Mouse (Mus musculus): ENCODE data around the gene Naa50.

The Naa50 gene

DNA sequence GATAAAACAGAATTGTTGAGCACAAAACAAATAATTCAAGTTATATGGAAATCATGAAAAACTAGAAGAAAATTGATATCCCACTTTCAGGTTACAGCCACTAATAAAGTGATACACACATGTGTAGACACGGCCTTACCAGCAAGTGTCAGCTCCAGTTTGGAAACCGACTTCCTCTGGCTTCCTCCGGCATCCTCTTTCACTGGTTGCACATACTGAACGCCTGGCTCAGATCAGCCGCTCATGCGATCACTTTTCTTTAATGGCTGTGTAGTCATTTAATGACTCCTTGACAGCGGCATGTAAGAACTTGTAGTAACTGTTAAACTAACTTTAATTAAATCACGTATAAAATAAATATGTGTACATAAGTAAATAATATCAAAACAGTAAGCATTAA, 66.3 kb downstream of the Naa50 start:
- DNase-seq = no peak

DNA sequence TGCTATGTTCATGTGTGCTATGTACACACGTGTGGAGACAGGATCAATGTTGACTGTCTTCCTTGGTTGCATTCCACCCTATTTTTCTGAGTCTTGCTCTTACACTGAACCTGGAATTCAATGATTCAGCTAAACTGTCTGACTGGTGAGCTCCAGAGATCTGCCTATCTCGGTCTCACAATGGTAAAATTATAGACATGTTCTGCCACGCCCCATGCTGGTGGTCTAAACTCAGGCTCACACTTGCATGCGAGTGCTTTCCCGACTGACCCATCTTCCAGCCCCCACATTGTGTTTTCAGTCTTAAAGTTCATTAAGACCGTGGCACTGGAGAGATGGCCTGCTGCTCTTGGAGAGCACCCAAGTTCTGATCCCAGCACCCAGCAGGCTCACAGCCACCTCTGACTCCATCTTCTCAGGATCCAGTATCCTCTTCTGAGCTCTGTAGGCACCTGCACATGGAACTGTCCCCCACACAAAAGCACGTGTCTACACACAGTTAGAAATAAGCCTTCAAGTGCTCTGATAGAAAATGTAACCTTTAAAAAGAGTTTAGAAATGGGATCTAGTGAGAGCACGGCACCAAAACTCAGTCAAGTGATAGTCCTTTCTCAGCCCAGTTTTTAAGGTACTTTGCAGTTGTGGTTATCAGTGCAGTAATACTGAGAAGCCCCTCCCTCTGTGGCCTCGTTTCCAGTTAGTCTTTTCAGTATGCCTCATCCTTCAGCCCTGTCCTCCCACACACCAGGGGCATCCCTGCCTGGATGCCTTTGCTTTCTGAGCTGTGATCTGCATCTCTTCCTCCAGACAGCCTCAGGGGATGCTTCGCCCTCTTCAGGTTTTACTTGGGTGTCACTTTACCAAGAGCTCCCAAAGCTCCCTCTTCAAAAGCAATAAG, 70.8 kb downstream of the Naa50 start:
- DNase-seq = no peak

DNA sequence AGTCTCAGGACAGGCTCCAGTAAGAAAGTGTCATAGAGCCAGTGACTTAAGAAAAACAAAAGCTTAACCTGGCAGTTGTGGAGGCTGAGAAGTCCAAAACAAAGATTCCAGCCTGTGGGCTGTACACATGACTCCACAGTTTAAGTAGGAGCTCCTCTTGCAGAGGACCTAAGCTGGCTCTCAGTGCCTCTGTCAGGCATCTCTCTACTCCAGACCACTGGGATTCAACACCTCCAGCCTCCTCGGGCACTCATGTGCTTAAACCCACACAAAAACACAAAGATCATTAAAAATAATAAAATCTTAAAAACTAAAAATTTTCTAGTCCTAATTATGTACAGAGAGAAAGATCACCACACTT, 71.4 kb downstream of the Naa50 start:
- no peak for DNase-seq

GRCm38 (mm10) chr16:44212703-44213102, 73.1 kb downstream of the Naa50 start:
- no peak for DNase-seq
